Mouse (Mus musculus) heart, adult 2 months (tissue): Measurements from ENCODE around the gene Gpr152. TPM values are rescaled to one million over a fixed set of nuclear protein-coding genes. Genes with fewer than 3 reads are reported as not detected.
A peak's percentile ranks its signal among the peaks of the same experiment; 100 is the strongest.

ENCODE experiments used
- DNase-seq, 2 experiments: peaks; one replicate each; pipeline ENCODE4 v3.0.0; 2021
- H3K27ac ChIP-seq: fragments of 200-600 bp; 2 replicates; pipeline ENCODE4 v1.8.1; 2022
- H3K27me3 ChIP-seq: fragments of 200-500 bp; 2 replicates; pipeline ENCODE4 v1.6.1; 2012; ENCODE audit warnings: mild to moderate bottlenecking, low read length, inconsistent platforms, mixed read lengths; ENCODE audit not compliant: control insufficient read depth, insufficient read depth
- H3K36me3 ChIP-seq: fragments of 200-500 bp; 2 replicates; pipeline ENCODE4 v1.6.1; 2012; ENCODE audit warnings: low read length, inconsistent platforms; ENCODE audit not compliant: control insufficient read depth, insufficient read depth
- H3K4me1 ChIP-seq: fragments of 200-500 bp; 2 replicates; pipeline ENCODE4 v1.6.1; 2011; ENCODE audit warnings: low read length; ENCODE audit not compliant: control insufficient read depth, insufficient read depth
- H3K4me3 ChIP-seq: fragments of 200-600 bp; 2 replicates; pipeline ENCODE4 v1.8.1; 2022
- H3K79me2 ChIP-seq: fragments of 200-500 bp; replicated peaks from 2 replicates; pipeline ENCODE4 v1.6.1; 2012; ENCODE audit warnings: mild to moderate bottlenecking, inconsistent platforms, low read length, moderate library complexity, mixed read lengths; ENCODE audit not compliant: control insufficient read depth, insufficient read depth
- H3K9ac ChIP-seq: fragments of 200-500 bp; 2 replicates; pipeline ENCODE4 v1.6.1; 2012; ENCODE audit warnings: low read depth, mild to moderate bottlenecking, control low read depth, inconsistent platforms, low read length, mixed read lengths
- CTCF ChIP-seq: fragments of 200-600 bp; IDR thresholded peaks from 2 replicates; pipeline ENCODE4 v1.8.1; 2022; ENCODE audit warnings: antibody characterized with exemption, mild to moderate bottlenecking, moderate library complexity
- EP300 ChIP-seq: fragments of 200-500 bp; IDR thresholded peaks from 2 replicates; pipeline ENCODE4 v1.6.1; 2011; ENCODE audit warnings: low read depth, low read length, control low read depth; ENCODE audit not compliant: insufficient read depth
- POLR2A ChIP-seq: fragments of 200-500 bp; IDR thresholded peaks from 2 replicates; pipeline ENCODE4 v1.6.1; 2011; ENCODE audit warnings: mild to moderate bottlenecking, low read depth, low read length, control low read depth; ENCODE audit not compliant: insufficient read depth
- WGBS: fragments of 180-500 bp; shearing (Covaris S2); methylation state at CpG from one replicate; pipeline ENCODE4 v1.1.7; 2018; 5-methylcytosine and 5-hydroxymethylcytosine counted together
- intact Hi-C: fragments of 180-260 bp; cut with DNase I; formaldehyde crosslinking; loops from one replicate; pipeline ENCODE4 v1.15.1; 2025
- polyA plus RNA-seq: library from polyadenylated mRNA; depleted of rRNA; stranded (reverse); fragments of >200 nt; gene quantifications from 2 replicates; pipeline ENCODE4 v1.2.3, GENCODE M21; 2012
- total RNA-seq, 2 experiments: library from RNA; stranded (reverse); gene quantifications; 2 replicates each; pipeline ENCODE4 v1.2.3; 2021

The Gpr152 gene
- total and polyA plus RNA-seq, 3 experiments: 0.05 to 0.12 TPM; not detected in 1

GRCm38 (mm10) chr19:4148819-4149218 lies 9.2 kb downstream of the Gpr152 start:
- no peaks in the 10 kb centered on the region for H3K27me3 ChIP-seq
- H3K4me1 ChIP-seq: peaks cover 10% of the 10 kb centered on the region
- H3K4me3 ChIP-seq: peak overlapping the region; percentile 75
- WGBS: 1% methylated on average over 8 of the region's 8 CpGs
- H3K79me2 ChIP-seq: no peaks in the 10 kb centered on the region
- peak overlapping the region; percentile 97 for H3K27ac ChIP-seq
- TF ChIP-seq CTCF: no peak
- no peak for TF ChIP-seq EP300
- no peak for TF ChIP-seq POLR2A
- no peaks in the 10 kb centered on the region for H3K36me3 ChIP-seq
- intact Hi-C loops: loop anchor here (2.0 kb wide), 1 partner anchor 14 kb away; the partner anchor contains the start of gene Rps6kb2
- H3K9ac ChIP-seq: peak overlapping the region; percentile 91
- no peak for DNase-seq

- intact Hi-C loops: loop anchor here (2.0 kb wide), 1 partner anchor 14 kb away; the partner anchor contains the start of gene Rps6kb2
- H3K79me2 ChIP-seq: no peaks in the 10 kb centered on the region
- H3K4me3 ChIP-seq: peak overlapping the region; percentile 75
- H3K36me3 ChIP-seq: no peaks in the 10 kb centered on the region
- H3K27ac ChIP-seq: peak overlapping the region; percentile 97
- 60% methylated on average over 11 of the region's 11 CpGs for WGBS
- H3K9ac ChIP-seq: peak overlapping the region; percentile 91
- H3K4me1 ChIP-seq: peaks cover 10% of the 10 kb centered on the region
- TF ChIP-seq CTCF (no peak), POLR2A (no peak)
- DNase-seq: no peak
- H3K27me3 ChIP-seq: no peaks in the 10 kb centered on the region
Observed at GRCm38 (mm10) chr19:4149283-4149682, 9.7 kb downstream of the Gpr152 start.

- intact Hi-C loops: loop anchor here (2.0 kb wide), 1 partner anchor 13 kb away; the partner anchor contains the start of gene Rps6kb2
- H3K36me3 ChIP-seq: no peaks in the 10 kb centered on the region
- peaks cover 10% of the 10 kb centered on the region for H3K4me1 ChIP-seq
- H3K79me2 ChIP-seq: no peaks in the 10 kb centered on the region
- no peak for DNase-seq
- H3K27ac ChIP-seq: peak overlapping the region; percentile 97
- TF ChIP-seq POLR2A (no peak), EP300 (no peak), CTCF (no peak)
- H3K9ac ChIP-seq: 0 out of 2 replicates have a peak overlapping the region, but pooled peaks have one; percentile 3
- H3K4me3 ChIP-seq: no peak overlapping the region; the same call in 1 of the 2 replicates
- no peaks in the 10 kb centered on the region for H3K27me3 ChIP-seq
- 89% methylated on average over 17 of the region's 17 CpGs for WGBS
Observed at GRCm38 (mm10) chr19:4149764-4150461, 10.3 kb downstream of the Gpr152 start.

- Histone ChIP-seq H3K4me1 (peaks cover 10% of the 10 kb centered on the region), H3K79me2 (no peaks in the 10 kb centered on the region), H3K36me3 (no peaks in the 10 kb centered on the region), H3K27ac (no peak overlapping the region), H3K27me3 (no peaks in the 10 kb centered on the region), H3K9ac (no peak overlapping the region), H3K4me3 (no peak overlapping the region)
- DNase-seq: no peak
- WGBS: 82% methylated on average over 22 of the region's 22 CpGs
- intact Hi-C loops: no loop called here
- TF ChIP-seq CTCF: no peak
- TF ChIP-seq EP300: no peak
- no peak for TF ChIP-seq POLR2A
Observed at GRCm38 (mm10) chr19:4150567-4151487, 11.2 kb downstream of the Gpr152 start.

GRCm38 (mm10) chr19:4151488-4151860 lies 11.9 kb downstream of the Gpr152 start:
- Histone ChIP-seq H3K79me2 (no peaks in the 10 kb centered on the region), H3K4me1 (peaks cover 10% of the 10 kb centered on the region), H3K4me3 (no peak overlapping the region), H3K27me3 (no peaks in the 10 kb centered on the region), H3K9ac (no peak overlapping the region), H3K36me3 (no peaks in the 10 kb centered on the region), H3K27ac (no peak overlapping the region)
- DNase-seq: no peak
- intact Hi-C loops: no loop called here
- TF ChIP-seq EP300: no peak
- TF ChIP-seq POLR2A: no peak
- TF ChIP-seq CTCF: no peak
- 67% methylated on average over 5 of the region's 5 CpGs for WGBS

- Histone ChIP-seq H3K4me1 (peaks cover 10% of the 10 kb centered on the region), H3K9ac (no peak overlapping the region), H3K27ac (no peak overlapping the region), H3K36me3 (no peaks in the 10 kb centered on the region), H3K4me3 (no peak overlapping the region), H3K27me3 (no peaks in the 10 kb centered on the region), H3K79me2 (no peaks in the 10 kb centered on the region)
- 88% methylated on average over 5 of the region's 5 CpGs for WGBS
- DNase-seq: no peak
- TF ChIP-seq POLR2A (no peak), CTCF (no peak), EP300 (no peak)
- intact Hi-C loops: no loop called here
Observed at GRCm38 (mm10) chr19:4151898-4152297, 12.3 kb downstream of the Gpr152 start.
